Mouse (Mus musculus): ENCODE results near the gene Csk. TPM values are rescaled to one million over a fixed set of nuclear protein-coding genes. Genes with fewer than 3 reads are reported as not detected.

The Csk gene
- polyA plus RNA-seq, 1 experiment from 2014 or later: 28.6 TPM

DNA sequence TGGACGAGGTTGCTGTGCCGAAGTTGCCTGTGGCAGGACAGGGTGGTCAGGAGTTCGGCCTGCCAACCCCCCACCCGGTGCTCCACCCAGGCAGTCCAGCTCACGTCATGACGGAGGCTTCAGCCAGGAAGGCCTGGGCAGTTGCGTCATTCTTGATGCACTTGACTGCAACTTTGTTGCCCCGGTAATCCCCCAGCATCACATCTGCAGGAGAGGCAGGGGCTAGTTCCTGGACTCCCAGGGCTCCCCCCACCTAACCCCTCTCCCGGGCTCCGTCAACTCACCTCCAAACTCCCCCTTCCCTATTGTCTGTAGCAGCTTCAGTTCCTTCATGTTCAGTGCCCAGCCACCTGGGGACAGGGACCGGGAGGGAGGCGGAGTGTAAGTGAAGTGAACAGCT lies 24.7 kb downstream of the Csk start:
- ATAC-seq (ENCODE audit: low FRiP score): peak; percentile 20; the same call in 1 of the 2 replicates
- H3K4me3 ChIP-seq (replicated peaks): no peak overlapping the region
- H3K9ac ChIP-seq: no peak overlapping the region
- no peak overlapping the region for H3K27ac ChIP-seq
- no peak overlapping the region for H3K4me2 ChIP-seq
- no peaks in the 10 kb centered on the region for H3K9me3 ChIP-seq
- 93% methylated on average over 12 of the region's 12 CpGs for WGBS
- peaks cover 6% of the 10 kb centered on the region; the same call in 1 of the 2 replicates for H3K4me1 ChIP-seq
- H3K36me3 ChIP-seq (replicated peaks): peaks cover 72% of the 10 kb centered on the region
- no peaks in the 10 kb centered on the region for H3K27me3 ChIP-seq

GRCm38 (mm10) chr9:57627892-57628291 lies 25.5 kb downstream of the Csk start:
- Histone ChIP-seq H3K4me1 (peaks cover 4% of the 10 kb centered on the region; the same call in 1 of the 2 replicates), H3K36me3 (replicated peaks) (peaks cover 72% of the 10 kb centered on the region), H3K4me2 (no peak overlapping the region), H3K9me3 (no peaks in the 10 kb centered on the region), H3K27me3 (no peaks in the 10 kb centered on the region), H3K9ac (no peak overlapping the region), H3K27ac (no peak overlapping the region), H3K4me3 (replicated peaks) (no peak overlapping the region)
- 93% methylated on average over 11 of the region's 11 CpGs for WGBS
- ATAC-seq (ENCODE audit: low FRiP score): no peak

- no peaks in the 10 kb centered on the region for H3K9me3 ChIP-seq
- no peaks in the 10 kb centered on the region for H3K27me3 ChIP-seq
- no peak overlapping the region for H3K4me2 ChIP-seq
- peaks cover 4% of the 10 kb centered on the region; the same call in 1 of the 2 replicates for H3K4me1 ChIP-seq
- H3K27ac ChIP-seq: no peak overlapping the region
- no peak overlapping the region for H3K9ac ChIP-seq
- no peak overlapping the region for H3K4me3 ChIP-seq (replicated peaks)
- no peak for ATAC-seq (ENCODE audit: low FRiP score)
- H3K36me3 ChIP-seq (replicated peaks): peaks cover 70% of the 10 kb centered on the region
- WGBS: 92% methylated on average over 17 of the region's 17 CpGs
These were observed 26.2 kb downstream of the Csk start for GRCm38 (mm10) chr9:57627191-57627590.

DNA sequence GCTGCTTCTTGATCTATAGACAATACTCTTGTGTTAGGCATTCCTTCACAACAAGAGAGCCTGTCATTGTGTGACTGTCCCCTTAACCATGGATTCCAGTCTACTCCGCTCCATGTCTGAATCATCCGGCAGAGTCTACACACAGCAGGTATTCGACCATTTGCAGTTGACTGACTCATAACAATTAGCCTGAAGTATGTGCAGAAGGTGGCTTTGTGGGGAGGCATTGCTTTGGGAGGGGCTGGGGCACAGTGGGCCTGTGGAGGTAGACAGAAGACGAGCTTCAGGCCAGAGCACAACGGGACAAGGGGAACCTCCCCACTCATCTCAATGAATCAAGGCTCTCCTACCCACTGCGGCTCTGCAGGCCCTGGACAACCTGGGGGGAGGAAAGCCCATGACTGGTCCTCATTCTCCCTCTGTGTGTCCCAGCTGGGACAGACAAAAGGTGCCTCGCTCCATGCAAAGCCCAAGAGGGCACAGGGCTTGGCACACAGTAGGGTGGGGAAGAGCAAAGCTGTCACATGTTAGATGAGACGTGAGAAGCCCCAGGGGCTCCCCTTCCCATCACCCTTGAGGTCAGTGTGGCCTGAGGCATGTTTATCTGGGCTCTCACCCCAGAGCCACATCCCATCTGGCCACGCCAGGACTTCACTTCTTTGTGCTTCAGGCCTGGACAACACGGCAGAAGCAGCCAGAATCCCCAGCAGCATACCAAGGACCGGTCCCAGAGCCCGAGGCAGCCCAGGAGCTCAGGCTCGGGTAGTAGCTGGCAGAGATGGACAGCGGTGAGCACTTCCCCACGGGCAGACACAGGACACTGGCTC lies 27.5 kb downstream of the Csk start:
- Histone ChIP-seq H3K9me3 (no peaks in the 10 kb centered on the region), H3K4me3 (replicated peaks) (no peak overlapping the region), H3K27ac (0 out of 2 replicates have a peak overlapping the region, but pooled peaks have one; percentile 25), H3K36me3 (replicated peaks) (peaks cover 62% of the 10 kb centered on the region), H3K27me3 (no peaks in the 10 kb centered on the region), H3K9ac (peak overlapping the region; percentile 12; the same call in 1 of the 2 replicates), H3K4me2 (no peak overlapping the region), H3K4me1 (peaks cover 4% of the 10 kb centered on the region; the same call in 1 of the 2 replicates)
- ATAC-seq (ENCODE audit: low FRiP score): peak; percentile 27; the same call in 1 of the 2 replicates
- 70% methylated on average over 15 of the region's 15 CpGs for WGBS

DNA sequence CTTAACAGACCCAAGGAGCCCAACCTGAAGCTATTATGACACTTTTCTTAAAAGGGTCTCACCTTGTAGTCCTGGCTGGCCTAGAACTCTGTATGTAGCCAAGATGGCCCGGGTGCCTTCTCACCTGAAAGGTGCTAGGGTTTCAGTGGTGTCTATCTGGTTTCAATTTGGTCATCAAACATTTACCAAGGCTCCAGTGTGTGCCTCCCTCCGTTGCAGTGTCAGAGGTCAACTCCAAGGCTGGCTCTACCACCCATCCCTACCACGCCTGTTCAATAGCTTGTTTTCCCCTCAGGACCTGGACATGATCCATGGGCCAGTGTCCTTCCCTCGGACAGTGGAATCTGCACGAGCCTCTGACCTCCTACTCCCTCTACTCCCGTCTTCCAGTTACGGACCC lies 29.1 kb downstream of the Csk start:
- Histone ChIP-seq H3K27ac (no peak overlapping the region), H3K36me3 (replicated peaks) (peaks cover 48% of the 10 kb centered on the region), H3K9me3 (no peaks in the 10 kb centered on the region), H3K4me3 (replicated peaks) (no peak overlapping the region), H3K4me2 (no peak overlapping the region), H3K4me1 (peaks cover 4% of the 10 kb centered on the region; the same call in 1 of the 2 replicates), H3K9ac (no peak overlapping the region), H3K27me3 (no peaks in the 10 kb centered on the region)
- WGBS: 92% methylated on average over 7 of the region's 7 CpGs
- no peak for ATAC-seq (ENCODE audit: low FRiP score)

- WGBS: 99% methylated on average over 5 of the region's 5 CpGs
- ATAC-seq (ENCODE audit: low FRiP score): no peak
- Histone ChIP-seq H3K4me3 (replicated peaks) (no peak within 1 kb of the TSS), H3K4me2 (no peak within 1 kb of the TSS), H3K36me3 (replicated peaks) (peaks cover 13% of the 10 kb centered on the region), H3K27me3 (no peaks in the 10 kb centered on the region), H3K9ac (no peak within 1 kb of the TSS), H3K9me3 (no peaks in the 10 kb centered on the region), H3K4me1 (peaks cover under 1% of the 10 kb centered on the region; the same call in 1 of the 2 replicates), H3K27ac (no peak within 1 kb of the TSS)
These were observed 32.8 kb downstream of the Csk start, which contains the start of gene Lman1l for GRCm38 (mm10) chr9:57620674-57621073. Gene Lman1l, minus strand, starts transcription at chr9:57620774.

- H3K9ac ChIP-seq: no peak overlapping the region
- no peak overlapping the region for H3K4me2 ChIP-seq
- no peaks in the 10 kb centered on the region for H3K36me3 ChIP-seq (replicated peaks)
- no peak for ATAC-seq (ENCODE audit: low FRiP score)
- H3K4me3 ChIP-seq (replicated peaks): no peak overlapping the region
- H3K4me1 ChIP-seq: no peaks in the 10 kb centered on the region
- H3K27ac ChIP-seq: no peak overlapping the region
- H3K27me3 ChIP-seq: no peaks in the 10 kb centered on the region
- no peaks in the 10 kb centered on the region for H3K9me3 ChIP-seq
- WGBS: 88% methylated on average over 8 of the region's 8 CpGs
These were observed 34.6 kb downstream of the Csk start for GRCm38 (mm10) chr9:57618854-57619253.

DNA sequence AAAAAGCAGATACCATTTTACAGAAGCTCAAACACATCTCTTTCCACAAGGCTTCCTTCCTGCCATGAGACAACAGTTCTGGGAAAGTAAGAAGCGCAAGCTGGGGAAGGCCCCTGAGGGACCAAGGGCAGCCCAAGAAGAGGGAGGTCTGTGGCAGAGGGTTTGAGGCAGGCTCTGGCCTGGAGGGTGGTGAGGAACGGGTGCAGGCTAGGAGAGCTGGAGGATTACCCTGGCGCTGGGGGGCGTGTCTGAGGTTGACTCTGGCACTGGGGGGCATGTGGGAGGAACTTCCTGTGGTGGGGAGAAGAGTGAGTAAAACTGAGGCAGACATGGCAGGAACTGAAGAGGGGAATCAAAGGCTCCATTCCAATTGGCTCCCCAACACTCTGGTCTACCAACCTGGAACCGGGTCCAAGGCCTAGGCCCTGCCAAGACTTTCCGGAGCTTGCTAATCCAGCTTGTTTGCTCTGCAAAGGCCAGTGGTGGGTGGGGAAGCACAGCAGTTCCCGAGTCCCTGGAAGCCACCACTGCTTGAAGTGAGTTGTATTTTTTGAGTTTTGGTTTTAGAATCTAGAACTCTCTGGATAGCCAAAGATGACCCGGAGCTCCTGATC lies 35.8 kb downstream of the Csk start:
- ATAC-seq (ENCODE audit: low FRiP score): no peak
- Histone ChIP-seq H3K9me3 (no peaks in the 10 kb centered on the region), H3K27me3 (no peaks in the 10 kb centered on the region), H3K4me1 (no peaks in the 10 kb centered on the region), H3K4me3 (replicated peaks) (no peak overlapping the region), H3K27ac (no peak overlapping the region), H3K9ac (no peak overlapping the region), H3K4me2 (no peak overlapping the region), H3K36me3 (replicated peaks) (no peaks in the 10 kb centered on the region)
- WGBS: 80% methylated on average over 8 of the region's 8 CpGs

DNA sequence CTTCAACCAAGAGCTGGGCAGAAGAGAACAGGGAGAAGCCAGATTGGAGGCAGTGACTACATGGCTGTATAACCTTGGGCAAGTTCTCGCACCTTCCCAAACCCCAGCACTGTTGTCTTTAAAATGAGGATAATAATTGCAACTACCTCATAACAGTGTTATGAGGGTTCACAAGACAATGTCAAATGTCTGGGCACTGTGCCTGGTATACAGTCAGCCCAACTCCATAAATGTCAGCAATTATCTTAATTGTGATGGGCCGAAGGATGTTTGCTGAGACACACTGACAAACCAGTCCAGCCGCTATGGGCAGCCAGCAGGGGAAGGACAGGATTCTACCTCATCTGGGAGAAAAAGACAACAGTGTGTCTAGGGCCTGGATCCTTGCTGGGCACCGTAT lies 38.6 kb downstream of the Csk start:
- 0 out of 2 replicates have a peak, but pooled peaks cover 8% of the 10 kb centered on the region for H3K4me1 ChIP-seq
- WGBS: 90% methylated on average over 4 of the region's 4 CpGs
- H3K4me3 ChIP-seq (replicated peaks): no peak overlapping the region
- H3K27ac ChIP-seq: no peak overlapping the region
- H3K27me3 ChIP-seq: no peaks in the 10 kb centered on the region
- H3K9me3 ChIP-seq: no peaks in the 10 kb centered on the region
- H3K36me3 ChIP-seq (replicated peaks): no peaks in the 10 kb centered on the region
- no peak overlapping the region for H3K9ac ChIP-seq
- ATAC-seq (ENCODE audit: low FRiP score): no peak
- H3K4me2 ChIP-seq: no peak overlapping the region

- 89% methylated on average over 7 of the region's 7 CpGs for WGBS
- Histone ChIP-seq H3K4me3 (replicated peaks) (no peak overlapping the region), H3K36me3 (replicated peaks) (no peaks in the 10 kb centered on the region), H3K9me3 (no peaks in the 10 kb centered on the region), H3K9ac (no peak overlapping the region), H3K4me1 (0 out of 2 replicates have a peak, but pooled peaks cover 8% of the 10 kb centered on the region), H3K27me3 (no peaks in the 10 kb centered on the region), H3K27ac (no peak overlapping the region), H3K4me2 (no peak overlapping the region)
- ATAC-seq (ENCODE audit: low FRiP score): no peak
These were observed 39.5 kb downstream of the Csk start for GRCm38 (mm10) chr9:57613975-57614374.

- H3K9ac ChIP-seq: no peak overlapping the region
- WGBS: 89% methylated on average over 7 of the region's 7 CpGs
- no peak for ATAC-seq (ENCODE audit: low FRiP score)
These were observed 40.8 kb downstream of the Csk start for GRCm38 (mm10) chr9:57612587-57612986.

GRCm38 (mm10) chr9:57610359-57610826 lies 43.0 kb downstream of the Csk start:
- no peak for ATAC-seq (ENCODE audit: low FRiP score)
- Histone ChIP-seq H3K27me3 (peaks cover 22% of the 10 kb centered on the region), H3K36me3 (replicated peaks) (no peaks in the 10 kb centered on the region), H3K4me3 (replicated peaks) (no peak overlapping the region), H3K4me1 (peaks cover 21% of the 10 kb centered on the region), H3K9me3 (no peaks in the 10 kb centered on the region), H3K27ac (no peak overlapping the region), H3K9ac (no peak overlapping the region), H3K4me2 (no peak overlapping the region)
- 56% methylated on average over 3 of the region's 3 CpGs for WGBS

More at GRCm38 (mm10) chr9:57612587-57612986, 40.8 kb downstream of the Csk start:
- Histone ChIP-seq H3K27ac (no peak overlapping the region), H3K4me1 (0 out of 2 replicates have a peak, but pooled peaks cover 8% of the 10 kb centered on the region), H3K36me3 (replicated peaks) (no peaks in the 10 kb centered on the region), H3K4me3 (replicated peaks) (no peak overlapping the region), H3K4me2 (no peak overlapping the region), H3K27me3 (peaks cover 7% of the 10 kb centered on the region; the same call in 1 of the 2 replicates), H3K9me3 (no peaks in the 10 kb centered on the region)
